Mouse (Mus musculus) gastrocnemius, postnatal 4 days (tissue): ENCODE measurements around the gene Mmd. TPM values are rescaled to one million over a fixed set of nuclear protein-coding genes. Genes with fewer than 3 reads are reported as not detected.

Source experiments
- DNase-seq, 2 experiments: peaks; one replicate each; pipeline ENCODE4 v3.0.0; 2021 to 2022; ENCODE audit warnings: low spot score in 2 of 2, mixed read lengths in 2 of 2
- long read RNA-seq, 2 experiments: library from polyadenylated mRNA; stranded (forward); transcript quantifications; one replicate each; pipeline ENCODE4 v2.0.0; 2021
- total RNA-seq, 2 experiments: library from RNA; stranded (reverse); gene quantifications; 2 replicates each; pipeline ENCODE4 v1.2.3; 2021

Gene Mmd
- 10 to 100 TPM; 26.9 to 35.6 TPM for total RNA-seq
- long read RNA-seq, experiment 1, transcript Mmd-201 (7 exons, 2,677 nt) = major isoform, 20 of 36 reads
- long read RNA-seq, experiment 1, partial matches to known transcripts = 4 of 36 reads
- long read RNA-seq, experiment 1, other reads (novel, unspliced or antisense) = 12 of 36 reads
- long read RNA-seq, experiment 2, transcript Mmd-201 (7 exons, 2,677 nt) = major isoform, 22 of 29 reads
- long read RNA-seq, experiment 2, partial matches to known transcripts = 2 of 29 reads
- long read RNA-seq, experiment 2, other reads (novel, unspliced or antisense) = 5 of 29 reads

- peak; percentile 92 to 96 for DNase-seq
Measured at GRCm38 (mm10) chr11:90249025-90249650, at the start of gene Mmd. TSS of gene Mmd (plus strand) at chr11:90249456.

- no peak for DNase-seq
Measured at GRCm38 (mm10) chr11:90200826-90201225, 48.4 kb upstream of the Mmd start.

GRCm38 (mm10) chr11:90214246-90214645, 35.0 kb upstream of the Mmd start:
- no peak for DNase-seq

GRCm38 (mm10) chr11:90220022-90220645, 29.1 kb upstream of the Mmd start:
- DNase-seq = no peak

- no peak for DNase-seq
Measured at GRCm38 (mm10) chr11:90220750-90221149, 28.5 kb upstream of the Mmd start.

GRCm38 (mm10) chr11:90224914-90225470, 24.3 kb upstream of the Mmd start:
- no peak for DNase-seq

GRCm38 (mm10) chr11:90227000-90227922, 22.0 kb upstream of the Mmd start:
- no peak for DNase-seq

- no peak for DNase-seq
Measured at GRCm38 (mm10) chr11:90228251-90228949, 20.9 kb upstream of the Mmd start.

GRCm38 (mm10) chr11:90229800-90230199, 19.5 kb upstream of the Mmd start:
- no peak for DNase-seq

- no peak for DNase-seq
Measured at GRCm38 (mm10) chr11:90230671-90231070, 18.6 kb upstream of the Mmd start.

- no peak for DNase-seq
Measured at GRCm38 (mm10) chr11:90231631-90232030, 17.6 kb upstream of the Mmd start.

- no peak for DNase-seq
Measured at GRCm38 (mm10) chr11:90232685-90233084, 16.6 kb upstream of the Mmd start.

- no peak for DNase-seq
Measured at GRCm38 (mm10) chr11:90235221-90235620, 14.0 kb upstream of the Mmd start.

- DNase-seq = no peak
Measured at GRCm38 (mm10) chr11:90237616-90238015, 11.6 kb upstream of the Mmd start.

GRCm38 (mm10) chr11:90238657-90239056, 10.6 kb upstream of the Mmd start:
- DNase-seq = no peak

- DNase-seq = no peak
Measured at GRCm38 (mm10) chr11:90240652-90241330, 8.5 kb upstream of the Mmd start.

GRCm38 (mm10) chr11:90241874-90242273, 7.4 kb upstream of the Mmd start:
- DNase-seq = no peak

- DNase-seq = no peak
Measured at GRCm38 (mm10) chr11:90243300-90243699, 6.0 kb upstream of the Mmd start.

GRCm38 (mm10) chr11:90245630-90246029, 3.6 kb upstream of the Mmd start:
- no peak for DNase-seq

GRCm38 (mm10) chr11:90246676-90247075, 2.6 kb upstream of the Mmd start:
- no peak for DNase-seq
